Mouse (Mus musculus) heart, adult 2 months (tissue): ENCODE results near the gene Gm49711. TPM values are rescaled to one million over a fixed set of nuclear protein-coding genes. Genes with fewer than 3 reads are reported as not detected.

Source experiments
- DNase-seq, 2 experiments: peaks; one replicate each; pipeline ENCODE4 v3.0.0; 2021
- H3K27ac ChIP-seq: fragments of 200-600 bp; 2 replicates; pipeline ENCODE4 v1.8.1; 2022
- H3K27me3 ChIP-seq: fragments of 200-500 bp; 2 replicates; pipeline ENCODE4 v1.6.1; 2012; ENCODE audit warnings: mild to moderate bottlenecking, low read length, inconsistent platforms, mixed read lengths; ENCODE audit not compliant: control insufficient read depth, insufficient read depth
- H3K36me3 ChIP-seq: fragments of 200-500 bp; 2 replicates; pipeline ENCODE4 v1.6.1; 2012; ENCODE audit warnings: low read length, inconsistent platforms; ENCODE audit not compliant: control insufficient read depth, insufficient read depth
- H3K4me1 ChIP-seq: fragments of 200-500 bp; 2 replicates; pipeline ENCODE4 v1.6.1; 2011; ENCODE audit warnings: low read length; ENCODE audit not compliant: control insufficient read depth, insufficient read depth
- H3K4me3 ChIP-seq: fragments of 200-600 bp; 2 replicates; pipeline ENCODE4 v1.8.1; 2022
- H3K79me2 ChIP-seq: fragments of 200-500 bp; replicated peaks from 2 replicates; pipeline ENCODE4 v1.6.1; 2012; ENCODE audit warnings: mild to moderate bottlenecking, inconsistent platforms, low read length, moderate library complexity, mixed read lengths; ENCODE audit not compliant: control insufficient read depth, insufficient read depth
- H3K9ac ChIP-seq: fragments of 200-500 bp; 2 replicates; pipeline ENCODE4 v1.6.1; 2012; ENCODE audit warnings: low read depth, mild to moderate bottlenecking, control low read depth, inconsistent platforms, low read length, mixed read lengths
- CTCF ChIP-seq: fragments of 200-600 bp; IDR thresholded peaks from 2 replicates; pipeline ENCODE4 v1.8.1; 2022; ENCODE audit warnings: antibody characterized with exemption, mild to moderate bottlenecking, moderate library complexity
- EP300 ChIP-seq: fragments of 200-500 bp; IDR thresholded peaks from 2 replicates; pipeline ENCODE4 v1.6.1; 2011; ENCODE audit warnings: low read depth, low read length, control low read depth; ENCODE audit not compliant: insufficient read depth
- POLR2A ChIP-seq: fragments of 200-500 bp; IDR thresholded peaks from 2 replicates; pipeline ENCODE4 v1.6.1; 2011; ENCODE audit warnings: mild to moderate bottlenecking, low read depth, low read length, control low read depth; ENCODE audit not compliant: insufficient read depth
- WGBS: fragments of 180-500 bp; shearing (Covaris S2); methylation state at CpG from one replicate; pipeline ENCODE4 v1.1.7; 2018; 5-methylcytosine and 5-hydroxymethylcytosine counted together
- intact Hi-C: fragments of 180-260 bp; cut with DNase I; formaldehyde crosslinking; loops from one replicate; pipeline ENCODE4 v1.15.1; 2025
- polyA plus RNA-seq: library from polyadenylated mRNA; depleted of rRNA; stranded (reverse); fragments of >200 nt; gene quantifications from 2 replicates; pipeline ENCODE4 v1.2.3, GENCODE M21; 2012
- total RNA-seq, 2 experiments: library from RNA; stranded (reverse); gene quantifications; 2 replicates each; pipeline ENCODE4 v1.2.3; 2021

The Gm49711 gene
- total and polyA plus RNA-seq, 3 experiments: not detected

- H3K36me3 ChIP-seq: no peaks in the 10 kb centered on the region
- WGBS: 92% methylated on average over 15 of the region's 15 CpGs
- no peaks in the 10 kb centered on the region; the same call in 1 of the 2 replicates for H3K4me1 ChIP-seq
- H3K79me2 ChIP-seq: no peaks in the 10 kb centered on the region
- no peak for DNase-seq
- no peak overlapping the region for H3K9ac ChIP-seq
- H3K27ac ChIP-seq: no peak overlapping the region
- TF ChIP-seq POLR2A (no peak), CTCF (no peak), EP300 (no peak)
- no peaks in the 10 kb centered on the region for H3K27me3 ChIP-seq
- no peak overlapping the region for H3K4me3 ChIP-seq
- intact Hi-C loops: no loop called here
Observed at GRCm38 (mm10) chr16:92136275-92136674, 78.2 kb downstream of the Gm49711 start.

GRCm38 (mm10) chr16:92139386-92140261 is 81.5 kb downstream of the Gm49711 start:
- no peak overlapping the region for H3K4me3 ChIP-seq
- WGBS: 61% methylated on average over 15 of the region's 15 CpGs
- DNase-seq: no peak
- no peaks in the 10 kb centered on the region for H3K36me3 ChIP-seq
- H3K27me3 ChIP-seq: no peaks in the 10 kb centered on the region
- intact Hi-C loops: no loop called here
- no peaks in the 10 kb centered on the region for H3K79me2 ChIP-seq
- no peak overlapping the region for H3K9ac ChIP-seq
- no peak for TF ChIP-seq POLR2A
- TF ChIP-seq CTCF: no peak
- TF ChIP-seq EP300: no peak
- no peaks in the 10 kb centered on the region; the same call in 1 of the 2 replicates for H3K4me1 ChIP-seq
- no peak overlapping the region for H3K27ac ChIP-seq

- Histone ChIP-seq H3K9ac (no peak overlapping the region), H3K27ac (no peak overlapping the region), H3K79me2 (no peaks in the 10 kb centered on the region), H3K27me3 (no peaks in the 10 kb centered on the region), H3K4me1 (no peaks in the 10 kb centered on the region; the same call in 1 of the 2 replicates), H3K4me3 (no peak overlapping the region), H3K36me3 (no peaks in the 10 kb centered on the region)
- no peak for DNase-seq
- TF ChIP-seq POLR2A (no peak), EP300 (no peak), CTCF (no peak)
- intact Hi-C loops: no loop called here
- 77% methylated on average over 9 of the region's 9 CpGs for WGBS
Observed at GRCm38 (mm10) chr16:92140328-92140727, 82.2 kb downstream of the Gm49711 start.

GRCm38 (mm10) chr16:92141021-92141420 is 82.9 kb downstream of the Gm49711 start:
- Histone ChIP-seq H3K36me3 (no peaks in the 10 kb centered on the region), H3K4me1 (no peaks in the 10 kb centered on the region; the same call in 1 of the 2 replicates), H3K27ac (no peak overlapping the region), H3K4me3 (no peak overlapping the region), H3K9ac (no peak overlapping the region), H3K79me2 (no peaks in the 10 kb centered on the region), H3K27me3 (no peaks in the 10 kb centered on the region)
- 97% methylated on average over 12 of the region's 12 CpGs for WGBS
- DNase-seq: no peak
- TF ChIP-seq POLR2A (no peak), EP300 (no peak), CTCF (no peak)
- intact Hi-C loops: no loop called here

GRCm38 (mm10) chr16:92142426-92143012 is 84.4 kb downstream of the Gm49711 start:
- H3K4me1 ChIP-seq: no peaks in the 10 kb centered on the region; the same call in 1 of the 2 replicates
- no peak for TF ChIP-seq POLR2A
- TF ChIP-seq EP300: no peak
- TF ChIP-seq CTCF: no peak
- intact Hi-C loops: no loop called here
- no peak overlapping the region for H3K4me3 ChIP-seq
- no peak overlapping the region for H3K27ac ChIP-seq
- no peak overlapping the region for H3K9ac ChIP-seq
- no peak for DNase-seq
- H3K27me3 ChIP-seq: no peaks in the 10 kb centered on the region
- H3K79me2 ChIP-seq: no peaks in the 10 kb centered on the region
- H3K36me3 ChIP-seq: no peaks in the 10 kb centered on the region
- 80% methylated on average over 9 of the region's 9 CpGs for WGBS

- intact Hi-C loops: no loop called here
Observed at GRCm38 (mm10) chr16:92147631-92148366, 89.7 kb downstream of the Gm49711 start.

More at GRCm38 (mm10) chr16:92147631-92148366, 89.7 kb downstream of the Gm49711 start:
- Histone ChIP-seq H3K27me3 (no peaks in the 10 kb centered on the region), H3K79me2 (no peaks in the 10 kb centered on the region), H3K4me3 (no peak overlapping the region), H3K36me3 (no peaks in the 10 kb centered on the region), H3K4me1 (no peaks in the 10 kb centered on the region), H3K9ac (no peak overlapping the region), H3K27ac (no peak overlapping the region)
- WGBS: 87% methylated on average over 12 of the region's 12 CpGs
- DNase-seq: no peak
- TF ChIP-seq EP300 (no peak), CTCF (no peak), POLR2A (no peak)
